Mouse (Mus musculus): ENCODE data around the gene Galk2.

Galk2 gene

DNA sequence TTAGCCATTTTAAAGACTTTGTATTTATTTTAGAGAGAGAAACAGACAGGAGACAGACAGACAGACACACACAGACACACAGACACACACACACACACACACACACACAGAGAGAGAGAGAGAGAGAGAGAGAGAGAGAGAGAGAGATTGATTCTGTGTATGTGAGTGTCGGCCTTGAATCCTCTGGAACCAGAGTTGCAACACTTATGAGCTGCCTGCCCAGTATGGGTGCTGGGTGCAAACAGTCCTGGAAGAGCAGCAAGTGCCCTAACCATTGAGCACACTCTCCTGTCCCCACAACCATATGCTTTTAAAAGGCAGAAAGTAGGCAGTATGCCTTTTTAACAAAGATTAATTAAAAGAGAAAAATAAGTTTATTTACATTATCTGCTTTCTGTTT lies 109.9 kb downstream of the Galk2 start:
- no peak for DNase-seq

DNA sequence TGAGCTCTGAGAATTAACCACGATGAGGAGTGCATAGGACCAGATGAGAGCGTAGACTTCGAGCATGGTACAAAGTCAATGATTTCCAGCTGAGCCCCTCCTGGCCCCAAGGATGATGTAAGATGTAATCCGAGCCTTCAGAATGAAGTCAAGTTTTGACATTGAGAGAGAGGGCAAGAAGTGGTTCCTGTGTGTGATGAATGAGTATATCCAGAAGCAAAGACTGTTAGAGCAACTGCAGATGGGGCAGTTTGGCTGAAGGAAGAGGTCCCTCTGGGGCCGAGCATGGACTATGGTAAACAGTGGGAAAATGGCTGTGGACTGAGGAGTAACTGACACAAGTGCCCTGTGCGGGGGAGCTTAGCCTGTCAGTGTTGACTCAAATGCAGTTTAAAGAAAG lies 114.3 kb downstream of the Galk2 start:
- no peak for DNase-seq

DNA sequence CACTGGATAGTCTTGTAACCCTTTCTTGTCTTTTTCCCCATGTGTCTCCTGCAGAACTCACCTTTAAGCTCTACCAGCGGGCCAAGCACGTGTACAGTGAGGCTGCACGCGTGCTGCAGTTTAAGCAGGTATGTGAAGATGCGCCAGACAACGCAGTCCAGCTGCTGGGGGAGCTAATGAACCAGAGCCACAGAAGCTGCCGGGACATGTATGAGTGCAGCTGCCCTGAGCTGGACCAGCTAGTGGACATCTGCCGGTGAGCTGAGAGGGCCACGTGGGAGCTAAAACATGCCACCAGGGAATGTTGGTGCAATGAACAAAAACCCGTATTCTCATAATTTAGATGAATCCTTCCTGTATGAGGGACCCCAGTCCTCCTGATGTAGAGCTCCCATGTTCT lies 116.3 kb downstream of the Galk2 start:
- no peak for DNase-seq

DNA sequence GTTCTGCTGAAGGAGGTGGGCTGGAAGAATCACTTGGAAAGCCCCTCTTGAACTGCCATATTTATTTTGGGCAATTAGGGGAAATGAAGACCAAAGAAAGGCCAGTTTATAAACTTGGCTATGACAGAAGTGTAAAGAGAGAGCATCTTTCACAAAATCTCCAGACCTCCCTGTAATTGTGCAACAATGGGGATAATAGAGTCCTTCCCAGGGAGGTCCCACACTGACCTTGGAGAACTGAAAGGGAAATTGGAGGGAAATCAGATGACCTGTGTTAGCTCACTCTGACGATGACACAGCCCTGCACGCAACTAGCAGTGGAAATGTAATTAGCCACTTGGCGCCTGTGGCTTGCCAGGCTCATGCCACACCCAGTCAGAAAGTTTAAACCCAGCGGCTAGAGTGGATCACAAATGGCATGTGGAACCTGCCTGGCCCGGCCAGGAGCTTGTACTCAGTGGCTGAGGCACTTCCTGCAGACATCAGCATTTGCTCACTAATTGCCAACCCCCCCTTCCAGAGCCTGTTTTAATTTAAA lies 117.0 kb downstream of the Galk2 start:
- DNase-seq: no peak

DNA sequence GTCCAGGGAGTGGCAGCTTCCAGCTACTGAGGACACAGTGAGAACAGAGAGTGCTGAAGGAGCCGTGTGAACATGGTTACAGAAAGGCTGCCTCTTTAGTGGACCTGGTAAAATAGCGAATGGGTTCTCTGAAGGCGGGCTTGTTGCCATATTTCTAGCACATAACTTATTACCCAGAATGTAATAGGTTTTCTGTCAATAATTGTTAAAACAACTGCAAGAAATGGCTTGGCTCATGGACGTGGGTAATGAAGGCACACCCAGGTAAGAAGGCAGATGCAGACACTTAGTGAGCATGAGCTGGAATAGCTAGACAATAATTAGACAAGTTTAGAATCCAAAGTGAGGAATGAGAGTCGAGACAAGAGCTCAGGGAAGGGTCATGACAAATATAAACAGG lies 143.4 kb downstream of the Galk2 start:
- no peak for DNase-seq

DNA sequence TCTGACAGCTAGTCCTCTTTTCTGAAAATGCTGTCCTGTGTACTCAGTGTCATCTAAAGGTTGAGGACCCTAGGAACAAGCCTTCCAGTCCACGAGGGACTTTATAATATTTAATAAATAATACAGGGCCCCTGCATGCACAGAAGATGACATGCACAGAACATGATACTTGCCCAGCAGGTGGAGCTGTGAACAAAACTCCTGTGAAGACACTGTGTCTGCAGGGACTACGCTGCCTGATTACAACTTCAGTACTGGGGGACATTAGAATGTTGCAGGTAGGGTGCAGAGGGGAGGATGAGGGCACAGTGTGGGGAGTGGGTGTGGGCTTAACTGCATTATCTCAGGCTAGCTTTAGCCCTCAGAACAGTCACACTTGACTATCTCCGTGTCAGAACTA lies 147.2 kb downstream of the Galk2 start:
- peak; percentile 48 for DNase-seq

DNA sequence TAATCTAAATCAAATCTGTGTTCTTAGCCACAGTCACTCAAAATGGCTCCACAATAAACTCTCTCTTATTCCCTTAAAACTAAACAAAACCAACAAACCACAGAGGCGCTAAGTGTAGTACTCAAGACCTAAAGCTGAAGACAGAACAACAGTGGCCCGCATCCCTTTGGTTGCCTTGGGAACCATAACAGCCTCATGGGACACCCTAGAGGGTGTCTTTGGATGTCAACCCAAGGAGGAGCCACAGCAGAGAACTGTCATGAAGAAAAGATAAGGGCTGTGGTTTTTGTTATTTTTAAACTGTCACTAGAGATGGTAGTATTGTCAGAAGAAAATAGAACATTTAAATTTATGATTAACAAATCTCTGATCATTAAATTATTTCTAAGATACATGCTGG lies 147.8 kb downstream of the Galk2 start:
- DNase-seq: no peak

DNA sequence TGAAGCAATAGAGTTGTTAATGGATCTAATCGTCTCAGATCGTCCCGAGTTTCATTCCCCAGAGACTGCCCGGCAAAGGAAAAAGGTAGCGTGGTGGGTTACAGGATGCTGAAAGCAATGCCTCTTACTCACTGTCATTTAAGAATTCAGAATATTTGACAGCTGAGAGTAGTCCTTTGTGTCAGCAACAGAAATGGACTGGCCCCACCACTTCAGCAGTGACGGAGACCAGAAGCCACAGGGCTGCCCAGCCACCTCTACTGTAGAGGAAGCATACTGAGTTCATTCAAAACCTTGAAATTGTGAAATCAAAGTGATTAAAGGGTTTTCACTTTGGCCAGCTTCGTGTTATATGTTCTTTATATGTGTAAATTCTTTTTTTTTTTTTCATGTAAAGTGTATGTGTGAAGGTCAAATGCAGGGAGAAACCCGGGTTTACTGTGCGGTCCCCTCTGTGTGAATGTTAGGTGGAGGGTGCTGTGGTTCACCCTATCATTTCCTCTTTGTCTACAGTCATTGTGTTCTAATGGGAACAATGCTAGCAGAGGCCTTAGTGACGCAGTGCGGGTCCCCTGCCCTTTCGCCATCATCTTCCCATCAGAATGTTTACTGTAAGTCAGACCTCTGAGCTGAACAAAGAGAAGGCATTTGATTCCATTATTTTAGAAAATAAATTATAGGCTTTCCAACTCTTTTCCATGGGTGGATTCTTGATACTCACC lies 156.2 kb downstream of the Galk2 start:
- no peak for DNase-seq

DNA sequence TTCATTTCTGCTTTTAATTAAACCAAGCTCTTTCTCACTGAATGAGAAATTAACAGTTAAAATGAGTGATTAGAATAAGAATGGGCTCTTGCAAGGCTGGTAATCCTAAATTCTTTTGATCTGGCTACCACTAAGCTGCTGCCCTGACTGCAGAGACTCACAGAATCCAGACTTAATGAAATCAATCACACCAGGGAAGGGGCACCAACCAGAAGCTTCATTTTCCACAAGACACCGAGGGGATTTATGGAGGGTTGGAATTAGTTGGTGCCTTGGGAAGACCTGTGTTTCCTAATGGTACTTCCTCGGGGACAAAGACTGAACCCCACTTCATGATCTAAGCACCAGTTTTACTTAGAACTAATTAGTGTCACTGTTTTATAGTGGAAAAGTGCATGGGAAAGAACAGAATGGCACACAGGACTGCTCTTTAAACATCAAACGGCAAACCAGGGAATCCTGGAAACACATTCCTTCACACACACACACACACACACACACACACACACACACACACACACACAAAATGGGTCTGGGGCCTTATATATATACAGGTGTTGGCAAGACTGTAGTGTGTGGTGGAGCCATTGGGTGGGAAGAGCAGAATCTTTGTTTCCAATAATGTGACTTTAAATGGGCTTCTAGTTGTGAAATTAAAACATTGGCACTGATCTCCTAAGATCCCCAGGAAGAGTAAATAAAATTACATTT lies 157.0 kb downstream of the Galk2 start:
- DNase-seq: no peak

DNA sequence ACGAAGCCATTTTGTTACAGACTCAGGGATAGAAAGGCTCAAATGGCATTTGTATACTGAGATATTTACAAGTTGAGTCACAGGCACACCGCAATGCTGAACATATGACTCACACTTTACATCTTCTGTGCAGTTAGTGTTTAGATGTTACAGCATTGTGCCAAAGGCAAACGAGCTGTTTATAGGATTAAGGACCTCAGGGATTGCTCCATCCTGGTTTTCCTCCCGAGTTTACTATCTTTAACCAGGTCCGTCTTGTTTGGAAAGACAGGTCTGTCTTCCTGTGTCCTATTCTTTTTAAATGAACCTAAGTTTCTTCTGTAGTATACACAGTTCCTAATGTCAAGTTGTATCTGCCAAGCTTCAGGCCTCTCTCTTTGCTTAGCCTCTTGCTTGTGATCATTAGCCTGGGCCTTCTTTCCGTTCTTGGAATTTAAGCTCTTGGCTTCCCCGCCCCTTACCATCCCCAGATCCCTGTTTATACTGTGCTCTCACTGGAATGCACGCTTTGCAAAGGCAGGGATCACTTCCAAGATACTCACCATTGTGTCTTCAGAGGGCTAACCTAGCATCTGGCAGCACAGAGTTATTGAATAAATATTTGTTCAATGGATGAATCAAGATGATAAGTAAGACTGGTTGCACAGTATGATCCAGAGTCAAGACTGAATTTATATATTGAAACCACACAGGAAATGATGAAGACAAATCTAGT lies 172.4 kb downstream of the Galk2 start:
- DNase-seq: no peak

DNA sequence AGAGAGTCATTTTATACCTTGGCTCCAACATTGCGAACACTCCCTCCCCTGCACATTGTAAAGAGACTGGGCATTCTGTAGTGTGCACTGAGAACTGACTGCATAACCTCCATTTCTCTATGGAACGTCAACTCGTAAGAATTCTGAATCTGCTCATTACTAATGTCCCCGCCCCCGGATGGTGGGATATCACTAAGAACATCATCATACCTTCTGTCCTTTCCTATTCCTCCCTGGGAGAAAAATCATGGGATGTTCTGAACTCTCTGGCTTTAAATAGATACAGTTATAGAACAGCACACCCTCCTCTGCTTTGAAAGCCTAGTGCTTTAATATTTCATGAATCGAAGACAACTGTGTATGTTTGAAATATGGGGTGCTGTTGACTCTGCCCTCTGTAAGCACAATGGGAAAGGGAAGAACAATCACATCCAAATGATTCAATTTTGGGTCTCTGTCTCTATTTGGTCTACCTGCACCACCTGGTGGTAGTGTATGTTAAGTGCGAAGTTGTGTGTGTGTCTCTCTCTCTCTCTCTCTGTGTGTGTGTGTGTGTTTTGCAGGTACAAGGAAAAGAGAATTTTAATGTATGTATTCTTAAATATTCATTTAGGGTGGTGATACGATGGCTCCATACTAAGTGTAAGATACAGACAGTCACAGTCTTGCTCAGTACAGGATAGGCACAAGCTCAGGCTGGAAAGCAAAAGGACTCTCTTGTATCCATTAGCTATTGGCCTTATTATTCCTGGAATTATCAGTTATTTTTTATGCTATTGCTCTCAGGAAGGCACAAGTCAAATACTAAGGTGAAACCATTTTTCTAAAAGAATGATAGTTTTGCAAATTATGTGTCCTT lies 174.4 kb downstream of the Galk2 start:
- DNase-seq: no peak
